8 mouse cellular contexts compared by ENCODE assay signal in genomic region chr15:78173972-78174886, GRCm38 (mm10). TPM values are rescaled to one million over a fixed set of nuclear protein-coding genes. Genes with fewer than 3 reads are reported as not detected.
DNase-seq lines count a peak whose midpoint lies in the region; ATAC-seq and TF ChIP-seq lines count a peak whose summit lies in the region.

Ift27 (minus strand) TSS chr15:78174107.

- H3K9ac ChIP-seq in MEL (ENCODE audit: control insufficient read depth, low read depth, low read length, poor library complexity, severe bottlenecking), result peak within 1 kb of the TSS; percentile 83
- peak within 1 kb of the TSS; percentile 75 for H3K9ac ChIP-seq in forebrain, postnatal 0 days
- peak within 1 kb of the TSS; percentile 61 for H3K9ac ChIP-seq in lung, embryonic 15.5 days

- TF ChIP-seq EP300 in MEL (IDR thresholded peaks at IDR 0.05; ENCODE audit: low read depth in 1 of 2, low read length in 2 of 2), result no peak

- H3K27ac ChIP-seq in MEL (ENCODE audit: control insufficient read depth, low read depth, low read length), result peak within 1 kb of the TSS; percentile 76
- H3K27ac ChIP-seq in cerebellum, adult 2 months (ENCODE audit: insufficient read depth, low read length), result peak within 1 kb of the TSS; percentile 61
- peak within 1 kb of the TSS; percentile 81 for H3K27ac ChIP-seq in forebrain, postnatal 0 days (ENCODE audit: low read depth, low read length)
- H3K27ac ChIP-seq in lung, embryonic 15.5 days, result peak within 1 kb of the TSS; percentile 46

- no peaks in the 10 kb centered on the region for H3K9me3 ChIP-seq in MEL (replicated peaks; ENCODE audit: insufficient read depth, low read length)
- H3K9me3 ChIP-seq in forebrain, postnatal 0 days (ENCODE audit: low read length), result no peaks in the 10 kb centered on the region
- no peaks in the 10 kb centered on the region for H3K9me3 ChIP-seq in lung, embryonic 15.5 days

- TF ChIP-seq POLR2A in MEL (IDR thresholded peaks at IDR 0.05; ENCODE audit: control insufficient read depth in 1 of 2, insufficient read depth in 1 of 2, low read depth in 1 of 2, low read length in 2 of 2, poor library complexity in 1 of 2), result peak; percentile 62 to 89
- TF ChIP-seq POLR2A in cerebellum, adult 2 months (IDR thresholded peaks at IDR 0.05; ENCODE audit: borderline replicate concordance, insufficient read depth, low read length), result peak; percentile 91; the same call in 1 of the 2 replicates

- TF ChIP-seq RAD21 in MEL (IDR thresholded peaks at IDR 0.05; ENCODE audit: low read depth, low read length), result no peak

- H3K79me2 ChIP-seq in MEL (ENCODE audit: control insufficient read depth, insufficient read depth, low read length, poor library complexity), result peaks cover 2% of the 10 kb centered on the region

- ATAC-seq in forebrain, postnatal 0 days, result peak; percentile 97
- peak; percentile 98 for ATAC-seq in lung, embryonic 15.5 days (ENCODE audit: borderline replicate concordance, extremely low read depth, low FRiP score, low TSS enrichment)

- H3K4me2 ChIP-seq in forebrain, postnatal 0 days (ENCODE audit: low read depth), result peak within 1 kb of the TSS; percentile 96
- H3K4me2 ChIP-seq in lung, embryonic 15.5 days, result peak within 1 kb of the TSS; percentile 82

- no peak for TF ChIP-seq CTCF in MEL (IDR thresholded peaks at IDR 0.05 in 2 of 3, conservative IDR thresholded peaks at IDR 0.05 in 1 of 3; ENCODE audit: control insufficient read depth in 1 of 3, insufficient read depth in 1 of 3, low read depth in 2 of 3, low read length in 3 of 3, poor library complexity in 1 of 3, severe bottlenecking in 1 of 3)
- TF ChIP-seq CTCF in cerebellum, adult 2 months (IDR thresholded peaks at IDR 0.05; ENCODE audit: borderline replicate concordance, insufficient read depth, low read depth, low read length), result no peak
- no peak for TF ChIP-seq CTCF in forebrain, postnatal 0 days (IDR thresholded peaks at IDR 0.05; ENCODE audit: low read depth)

- peak within 1 kb of the TSS; percentile 60 to 84 for H3K4me3 ChIP-seq in MEL (ENCODE audit: control insufficient read depth in 1 of 2, insufficient read depth in 1 of 2, low read depth in 2 of 2, low read length in 2 of 2)
- H3K4me3 ChIP-seq in cerebellum, adult 2 months (replicated peaks; ENCODE audit: insufficient read depth, low read depth, low read length), result peak within 1 kb of the TSS; percentile 95
- H3K4me3 ChIP-seq in forebrain, postnatal 0 days (ENCODE audit: low read depth, low read length), result peak within 1 kb of the TSS; percentile 70
- H3K4me3 ChIP-seq in lung, embryonic 15.5 days, result peak within 1 kb of the TSS; percentile 63

- H3K27me3 ChIP-seq in MEL (ENCODE audit: control insufficient read depth in 1 of 2, insufficient read depth in 2 of 2, low read length in 2 of 2), result no peaks in the 10 kb centered on the region
- no peaks in the 10 kb centered on the region for H3K27me3 ChIP-seq in cerebellum, adult 2 months (ENCODE audit: control insufficient read depth, insufficient read depth, low read length)
- H3K27me3 ChIP-seq in forebrain, postnatal 0 days (ENCODE audit: insufficient read depth, low read length), result no peaks in the 10 kb centered on the region
- H3K27me3 ChIP-seq in lung, embryonic 15.5 days, result no peaks in the 10 kb centered on the region

- under 1% methylated on average over 40 of the region's 40 CpGs for WGBS in cerebellum, adult 2 months
- 3% methylated on average over 40 of the region's 40 CpGs for WGBS in forebrain, postnatal 0 days
- 1% methylated on average over 40 of the region's 40 CpGs for WGBS in lung, embryonic 15.5 days

- H3K36me3 ChIP-seq in MEL (ENCODE audit: control insufficient read depth in 1 of 2, insufficient read depth in 2 of 2, low read length in 2 of 2), result no peaks in the 10 kb centered on the region
- H3K36me3 ChIP-seq in forebrain, postnatal 0 days (ENCODE audit: insufficient read depth), result no peaks in the 10 kb centered on the region
- no peaks in the 10 kb centered on the region for H3K36me3 ChIP-seq in lung, embryonic 15.5 days

- peak; percentile 100 for DNase-seq in MEL (ENCODE audit: low read depth, low spot score)
- DNase-seq in cerebellum, adult 2 months, result peak; percentile 98 to 100
- DNase-seq in forebrain, postnatal 0 days, result peak; percentile 100
- DNase-seq in heart, postnatal 4 days, result peak; percentile 97
- peak; percentile 99 to 100 for DNase-seq in layer of hippocampus, adult 8-10 months (ENCODE audit: low spot score in 2 of 2)
- peak; percentile 99 for DNase-seq in ovary, adult 18-20 months (ENCODE audit: low spot score)
- peak; percentile 100 for DNase-seq in thymus, postnatal 0 days (ENCODE audit: low spot score)

- peaks cover 0 to 14% of the 10 kb centered on the region in 2 experiments; a peak in 3 of 4 replicates for H3K4me1 ChIP-seq in MEL (ENCODE audit: control insufficient read depth in 1 of 2, insufficient read depth in 2 of 2, low read length in 2 of 2)
- H3K4me1 ChIP-seq in cerebellum, adult 2 months (ENCODE audit: control insufficient read depth, insufficient read depth, low read length), result peaks cover 10% of the 10 kb centered on the region; the same call in 1 of the 2 replicates
- H3K4me1 ChIP-seq in forebrain, postnatal 0 days (ENCODE audit: insufficient read depth), result peaks cover 17% of the 10 kb centered on the region
- peaks cover 16% of the 10 kb centered on the region for H3K4me1 ChIP-seq in lung, embryonic 15.5 days

TF ChIP-seq in MEL, 35 proteins besides CTCF, POLR2A, EP300 and RAD21:
- TF ChIP-seq ZNF384 (IDR thresholded peaks at IDR 0.05; ENCODE audit: low read depth, low read length), result no peak
- peak; percentile 68 for TF ChIP-seq NRF1 (IDR thresholded peaks at IDR 0.05; ENCODE audit: insufficient read depth, low read depth, low read length, poor library complexity, severe bottlenecking)
- TF ChIP-seq MAX (IDR thresholded peaks at IDR 0.05; ENCODE audit: low read length), result peak; percentile 32; the same call in 1 of the 2 replicates
- peak; percentile 57 for TF ChIP-seq CHD2 (IDR thresholded peaks at IDR 0.05; ENCODE audit: low read length)
- TF ChIP-seq ELF1 (IDR thresholded peaks at IDR 0.05; ENCODE audit: low read depth, low read length), result peak; percentile 83
- 0 out of 2 replicates have a peak, but pooled peaks have one; percentile 46 for TF ChIP-seq POLR2AphosphoS2 (IDR thresholded peaks at IDR 0.05; ENCODE audit: low read length)
- TF ChIP-seq MYC (IDR thresholded peaks at IDR 0.05; ENCODE audit: low read depth, low read length), result 0 out of 2 replicates have a peak, but pooled peaks have one; percentile 29
- TF ChIP-seq SIN3A (IDR thresholded peaks at IDR 0.05; ENCODE audit: low read length), result peak; percentile 54
- peak; percentile 64 for TF ChIP-seq NELFE (IDR thresholded peaks at IDR 0.05; ENCODE audit: low read depth, low read length)
- TF ChIP-seq HCFC1 (IDR thresholded peaks at IDR 0.05; ENCODE audit: low read depth, low read length), result peak; percentile 70
- no peak for TF ChIP-seq GABPA (IDR thresholded peaks at IDR 0.05; ENCODE audit: low read depth, low read length)
- TF ChIP-seq KAT2A (conservative IDR thresholded peaks at IDR 0.05; ENCODE audit: low read depth, low read length), result no peak; the same call in 1 of the 2 replicates
- TF ChIP-seq ZC3H11A (IDR thresholded peaks at IDR 0.05; ENCODE audit: low read depth, low read length), result no peak
- no peak for TF ChIP-seq MEF2A (IDR thresholded peaks at IDR 0.05; ENCODE audit: extremely low read depth, insufficient replicate concordance, low read depth, low read length, poor library complexity, severe bottlenecking)
- TF ChIP-seq MYB (IDR thresholded peaks at IDR 0.05; ENCODE audit: low read depth, low read length), result no peak
- TF ChIP-seq CHD1 (IDR thresholded peaks at IDR 0.05; ENCODE audit: low read depth, low read length), result peak; percentile 97
- TF ChIP-seq TAL1 (IDR thresholded peaks at IDR 0.05; ENCODE audit: low read length), result no peak
- peak; percentile 46 for TF ChIP-seq TCF12 (IDR thresholded peaks at IDR 0.05; ENCODE audit: low read depth, low read length)
- peak; percentile 73 for TF ChIP-seq MXI1 (IDR thresholded peaks at IDR 0.05; ENCODE audit: low read depth, low read length)
- no peak for TF ChIP-seq MAZ (IDR thresholded peaks at IDR 0.05; ENCODE audit: low read depth, low read length)
- TF ChIP-seq E2F4 (IDR thresholded peaks at IDR 0.05; ENCODE audit: borderline replicate concordance, low read depth, low read length), result peak; percentile 95
- peak; percentile 88 for TF ChIP-seq TBP (IDR thresholded peaks at IDR 0.05; ENCODE audit: low read depth, low read length)
TF ChIP-seq in MEL: peak in this region for 14.

RNA-seq across cellular contexts. Expression of gene Ift27, which starts in this region (rescaled TPM):
- total RNA-seq in MEL (2012; rRNA removed), result 9.7 and 10.4 TPM in 2 replicates
- 10 to 100 TPM in 1 of 2 experiments, not detected in 1; 18.0 TPM for polyA plus RNA-seq in MEL (2012; ENCODE audit: insufficient read depth in 1 of 2, insufficient read length in 2 of 2, low read depth in 1 of 2, low replicate concordance in 2 of 2, missing spikeins in 1 of 2)
- 52.0 and 56.5 TPM in 2 replicates for polyA plus RNA-seq in cerebellum, adult 2 months (2012; rRNA removed)
- 41.2 and 43.1 TPM in 2 replicates for total RNA-seq in forebrain, postnatal 0 days (2014; rRNA removed)
- 134 and 145 TPM in 2 replicates for polyA plus RNA-seq in forebrain, postnatal 0 days (2015; fragmentation: Nextera tagmentation; extraction: Ambion mirVana)
- total RNA-seq in heart, postnatal 4 days (2021), result 10 to 100 TPM; 16.5 to 18.6 TPM
- 10 to 100 TPM; 20.4 to 29.8 (median 25.7) TPM for total RNA-seq in layer of hippocampus, adult 8-10 months (2022)
- 88.0 and 89.8 TPM in 2 replicates for polyA plus RNA-seq in lung, embryonic 15.5 days (2015; fragmentation: Nextera tagmentation; extraction: Ambion mirVana)
- polyA plus RNA-seq in thymus, postnatal 0 days (2015; fragmentation: Nextera tagmentation; extraction: Ambion mirVana), result 85.2 and 87.5 TPM in 2 replicates

Comparison
In these comparisons a context has a peak if more than half of its experiments do, and no peak if none do; other contexts are left out.
1. Peak in every context shown above with its lines: DNase-seq, ATAC-seq, H3K4me3 ChIP-seq and H3K27ac ChIP-seq.